Mouse (Mus musculus): ENCODE results near the gene Ell3. TPM values are rescaled to one million over a fixed set of nuclear protein-coding genes. Genes with fewer than 3 reads are reported as not detected.

The Ell3 gene
- polyA plus RNA-seq, 1 experiment, result 0.05 TPM

GRCm38 (mm10) chr2:121434854-121435253 lies 9.2 kb downstream of the Ell3 start:
- TF ChIP-seq MYOD1 (IDR thresholded peaks at IDR 0.05; ENCODE audit: control insufficient read depth in 1 of 3, insufficient read length in 2 of 3, low read depth in 2 of 3) (no peak), CEBPB (IDR thresholded peaks at IDR 0.05; ENCODE audit: insufficient read depth, poor library complexity, severe bottlenecking) (no peak), E2F4 (IDR thresholded peaks at IDR 0.05; ENCODE audit: insufficient read depth) (no peak)
- Histone ChIP-seq H3K79me2 (ENCODE audit: control insufficient read depth, insufficient read depth) (no peaks in the 10 kb centered on the region), H3K27me3 (ENCODE audit: control insufficient read depth, insufficient read depth, insufficient read length) (no peaks in the 10 kb centered on the region), H3ac (ENCODE audit: control insufficient read depth, insufficient read length) (no peak overlapping the region), H3K36me3 (ENCODE audit: control insufficient read depth, insufficient read depth) (peaks cover 72% of the 10 kb centered on the region), H3K4me2 (ENCODE audit: low read depth) (no peak overlapping the region), H3K4me3 (no peak overlapping the region)

- no peak overlapping the region for H3K4me2 ChIP-seq (ENCODE audit: low read depth)
- peaks cover 19% of the 10 kb centered on the region for H3K79me2 ChIP-seq (ENCODE audit: control insufficient read depth, insufficient read depth)
- peaks cover 57% of the 10 kb centered on the region for H3K36me3 ChIP-seq (ENCODE audit: control insufficient read depth, insufficient read depth)
- TF ChIP-seq MYOD1 (IDR thresholded peaks at IDR 0.05; ENCODE audit: control insufficient read depth in 1 of 3, insufficient read length in 2 of 3, low read depth in 2 of 3), result no peak
- no peak for TF ChIP-seq SRF (IDR thresholded peaks at IDR 0.05; ENCODE audit: control insufficient read depth, insufficient read length, low read depth)
- no peak for TF ChIP-seq MAX (IDR thresholded peaks at IDR 0.05; ENCODE audit: low read depth)
- TF ChIP-seq TCF3 (IDR thresholded peaks at IDR 0.05; ENCODE audit: insufficient read length, low read depth), result no peak
- no peak for TF ChIP-seq POLR2AphosphoS2 (IDR thresholded peaks at IDR 0.05; ENCODE audit: insufficient read length, low read depth)
- TF ChIP-seq REST (IDR thresholded peaks at IDR 0.05; ENCODE audit: insufficient read depth, insufficient read length), result no peak
- TF ChIP-seq USF1 (IDR thresholded peaks at IDR 0.05; ENCODE audit: low read depth), result no peak
- TF ChIP-seq MYOG (IDR thresholded peaks at IDR 0.05; ENCODE audit: control insufficient read depth in 1 of 3, insufficient read depth in 1 of 3, insufficient read length in 2 of 3, low read depth in 2 of 3), result no peak
- TF ChIP-seq E2F4 (IDR thresholded peaks at IDR 0.05; ENCODE audit: insufficient read depth), result no peak
- TF ChIP-seq CEBPB (IDR thresholded peaks at IDR 0.05; ENCODE audit: insufficient read depth, poor library complexity, severe bottlenecking), result no peak
- no peak for TF ChIP-seq POLR2A (IDR thresholded peaks at IDR 0.05; ENCODE audit: insufficient read length, low read depth)
- no peak for TF ChIP-seq TCF12 (IDR thresholded peaks at IDR 0.05; ENCODE audit: insufficient read depth, poor library complexity, severe bottlenecking)
- no peak overlapping the region for H3K4me3 ChIP-seq
- H3K27me3 ChIP-seq (ENCODE audit: control insufficient read depth, insufficient read depth, insufficient read length), result no peaks in the 10 kb centered on the region
- no peak overlapping the region for H3ac ChIP-seq (ENCODE audit: control insufficient read depth, insufficient read length)
These were observed 18.2 kb downstream of the Ell3 start for GRCm38 (mm10) chr2:121425890-121426289.

GRCm38 (mm10) chr2:121423166-121423565 lies 20.9 kb downstream of the Ell3 start:
- Histone ChIP-seq H3K79me2 (ENCODE audit: control insufficient read depth, insufficient read depth) (peaks cover 42% of the 10 kb centered on the region), H3ac (ENCODE audit: control insufficient read depth, insufficient read length) (no peak overlapping the region), H3K36me3 (ENCODE audit: control insufficient read depth, insufficient read depth) (peaks cover 37% of the 10 kb centered on the region), H3K4me2 (ENCODE audit: low read depth) (no peak overlapping the region), H3K27me3 (ENCODE audit: control insufficient read depth, insufficient read depth, insufficient read length) (no peaks in the 10 kb centered on the region), H3K4me3 (no peak overlapping the region)
- no peak for TF ChIP-seq REST (IDR thresholded peaks at IDR 0.05; ENCODE audit: insufficient read depth, insufficient read length)
- TF ChIP-seq POLR2AphosphoS2 (IDR thresholded peaks at IDR 0.05; ENCODE audit: insufficient read length, low read depth), result no peak
- no peak for TF ChIP-seq TCF3 (IDR thresholded peaks at IDR 0.05; ENCODE audit: insufficient read length, low read depth)
- no peak for TF ChIP-seq CEBPB (IDR thresholded peaks at IDR 0.05; ENCODE audit: insufficient read depth, poor library complexity, severe bottlenecking)
- no peak for TF ChIP-seq MYOG (IDR thresholded peaks at IDR 0.05; ENCODE audit: control insufficient read depth in 1 of 3, insufficient read depth in 1 of 3, insufficient read length in 2 of 3, low read depth in 2 of 3)
- no peak for TF ChIP-seq USF1 (IDR thresholded peaks at IDR 0.05; ENCODE audit: low read depth)
- TF ChIP-seq E2F4 (IDR thresholded peaks at IDR 0.05; ENCODE audit: insufficient read depth), result no peak
- TF ChIP-seq MAX (IDR thresholded peaks at IDR 0.05; ENCODE audit: low read depth), result no peak
- no peak for TF ChIP-seq SRF (IDR thresholded peaks at IDR 0.05; ENCODE audit: control insufficient read depth, insufficient read length, low read depth)
- TF ChIP-seq TCF12 (IDR thresholded peaks at IDR 0.05; ENCODE audit: insufficient read depth, poor library complexity, severe bottlenecking), result no peak
- no peak for TF ChIP-seq MYOD1 (IDR thresholded peaks at IDR 0.05; ENCODE audit: control insufficient read depth in 1 of 3, insufficient read length in 2 of 3, low read depth in 2 of 3)
- no peak for TF ChIP-seq POLR2A (IDR thresholded peaks at IDR 0.05; ENCODE audit: insufficient read length, low read depth)

DNA sequence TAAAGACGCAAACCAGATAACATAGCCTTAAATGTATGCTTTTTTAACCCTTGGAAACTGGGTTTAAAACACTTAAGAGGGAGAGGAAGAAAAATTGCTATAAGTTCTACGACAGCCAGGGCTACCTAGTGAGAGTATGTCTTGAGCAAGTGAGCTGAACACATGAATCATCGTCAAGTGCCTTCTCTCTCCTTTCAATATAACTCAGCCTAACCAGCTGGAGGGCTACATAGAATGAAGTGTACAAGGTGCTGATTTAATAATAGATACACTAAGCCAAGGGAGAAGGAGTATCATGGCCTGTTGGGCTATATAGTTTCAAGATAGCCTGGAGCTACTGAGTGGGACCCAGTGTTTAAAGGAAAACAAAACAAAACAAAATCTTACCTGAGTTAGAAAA lies 25.6 kb downstream of the Ell3 start:
- no peak overlapping the region for H3K4me3 ChIP-seq
- peaks cover 83% of the 10 kb centered on the region for H3K79me2 ChIP-seq (ENCODE audit: control insufficient read depth, insufficient read depth)
- no peaks in the 10 kb centered on the region for H3K27me3 ChIP-seq (ENCODE audit: control insufficient read depth, insufficient read depth, insufficient read length)
- no peak overlapping the region for H3ac ChIP-seq (ENCODE audit: control insufficient read depth, insufficient read length)
- no peak for TF ChIP-seq USF1 (IDR thresholded peaks at IDR 0.05; ENCODE audit: low read depth)
- no peak for TF ChIP-seq POLR2AphosphoS2 (IDR thresholded peaks at IDR 0.05; ENCODE audit: insufficient read length, low read depth)
- TF ChIP-seq REST (IDR thresholded peaks at IDR 0.05; ENCODE audit: insufficient read depth, insufficient read length), result no peak
- no peak for TF ChIP-seq E2F4 (IDR thresholded peaks at IDR 0.05; ENCODE audit: insufficient read depth)
- no peak for TF ChIP-seq MYOD1 (IDR thresholded peaks at IDR 0.05; ENCODE audit: control insufficient read depth in 1 of 3, insufficient read length in 2 of 3, low read depth in 2 of 3)
- TF ChIP-seq SRF (IDR thresholded peaks at IDR 0.05; ENCODE audit: control insufficient read depth, insufficient read length, low read depth), result no peak
- no peak for TF ChIP-seq TCF3 (IDR thresholded peaks at IDR 0.05; ENCODE audit: insufficient read length, low read depth)
- no peak for TF ChIP-seq MAX (IDR thresholded peaks at IDR 0.05; ENCODE audit: low read depth)
- TF ChIP-seq POLR2A (IDR thresholded peaks at IDR 0.05; ENCODE audit: insufficient read length, low read depth), result no peak
- no peak for TF ChIP-seq MYOG (IDR thresholded peaks at IDR 0.05; ENCODE audit: control insufficient read depth in 1 of 3, insufficient read depth in 1 of 3, insufficient read length in 2 of 3, low read depth in 2 of 3)
- no peak for TF ChIP-seq TCF12 (IDR thresholded peaks at IDR 0.05; ENCODE audit: insufficient read depth, poor library complexity, severe bottlenecking)
- TF ChIP-seq CEBPB (IDR thresholded peaks at IDR 0.05; ENCODE audit: insufficient read depth, poor library complexity, severe bottlenecking), result no peak
- no peak overlapping the region for H3K4me2 ChIP-seq (ENCODE audit: low read depth)
- H3K36me3 ChIP-seq (ENCODE audit: control insufficient read depth, insufficient read depth), result peaks cover 21% of the 10 kb centered on the region

DNA sequence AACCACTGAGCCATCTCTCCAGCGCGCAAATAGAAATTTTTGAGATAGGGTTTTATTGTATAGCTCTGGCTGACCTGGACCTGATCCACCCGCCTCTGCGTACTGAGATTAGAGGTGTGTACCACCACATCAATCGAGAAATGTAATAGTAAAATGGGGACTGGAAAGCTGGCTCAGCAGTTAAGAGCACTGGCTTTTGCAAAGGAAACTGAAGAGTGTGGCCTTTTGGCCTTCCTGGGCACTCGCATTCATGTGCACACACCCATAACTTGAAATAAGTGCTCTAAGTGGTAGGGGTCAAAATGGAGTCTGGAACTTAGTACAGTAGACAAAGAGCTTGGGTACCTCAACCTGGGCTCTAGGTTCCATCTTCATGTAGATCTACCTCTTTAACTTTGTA lies 27.7 kb downstream of the Ell3 start:
- no peak overlapping the region for H3ac ChIP-seq (ENCODE audit: control insufficient read depth, insufficient read length)
- no peaks in the 10 kb centered on the region for H3K27me3 ChIP-seq (ENCODE audit: control insufficient read depth, insufficient read depth, insufficient read length)
- H3K4me2 ChIP-seq (ENCODE audit: low read depth), result peak overlapping the region; percentile 1
- no peak overlapping the region for H3K4me3 ChIP-seq
- peaks cover 71% of the 10 kb centered on the region for H3K79me2 ChIP-seq (ENCODE audit: control insufficient read depth, insufficient read depth)
- peaks cover 11% of the 10 kb centered on the region for H3K36me3 ChIP-seq (ENCODE audit: control insufficient read depth, insufficient read depth)
- no peak for TF ChIP-seq CEBPB (IDR thresholded peaks at IDR 0.05; ENCODE audit: insufficient read depth, poor library complexity, severe bottlenecking)
- TF ChIP-seq POLR2AphosphoS2 (IDR thresholded peaks at IDR 0.05; ENCODE audit: insufficient read length, low read depth), result no peak
- TF ChIP-seq REST (IDR thresholded peaks at IDR 0.05; ENCODE audit: insufficient read depth, insufficient read length), result no peak
- no peak for TF ChIP-seq MYOG (IDR thresholded peaks at IDR 0.05; ENCODE audit: control insufficient read depth in 1 of 3, insufficient read depth in 1 of 3, insufficient read length in 2 of 3, low read depth in 2 of 3)
- no peak for TF ChIP-seq USF1 (IDR thresholded peaks at IDR 0.05; ENCODE audit: low read depth)
- TF ChIP-seq MAX (IDR thresholded peaks at IDR 0.05; ENCODE audit: low read depth), result no peak
- no peak for TF ChIP-seq TCF3 (IDR thresholded peaks at IDR 0.05; ENCODE audit: insufficient read length, low read depth)
- no peak for TF ChIP-seq MYOD1 (IDR thresholded peaks at IDR 0.05; ENCODE audit: control insufficient read depth in 1 of 3, insufficient read length in 2 of 3, low read depth in 2 of 3)
- no peak for TF ChIP-seq SRF (IDR thresholded peaks at IDR 0.05; ENCODE audit: control insufficient read depth, insufficient read length, low read depth)
- TF ChIP-seq TCF12 (IDR thresholded peaks at IDR 0.05; ENCODE audit: insufficient read depth, poor library complexity, severe bottlenecking), result no peak
- no peak for TF ChIP-seq POLR2A (IDR thresholded peaks at IDR 0.05; ENCODE audit: insufficient read length, low read depth)
- no peak for TF ChIP-seq E2F4 (IDR thresholded peaks at IDR 0.05; ENCODE audit: insufficient read depth)
